Mouse (Mus musculus): Measurements from ENCODE around the gene Fyco1. TPM values are rescaled to one million over a fixed set of nuclear protein-coding genes. Genes with fewer than 3 reads are reported as not detected.

Gene Fyco1
- polyA plus RNA-seq, 1 experiment from 2014 or later, result 7.3 TPM

- Histone ChIP-seq H3K9me3 (ENCODE audit: control insufficient read depth, low read length) (no peaks in the 10 kb centered on the region), H3K27ac (replicated peaks; ENCODE audit: low read depth, low read length) (no peak overlapping the region), H3K9ac (ENCODE audit: low read length) (no peak overlapping the region), H3K27me3 (ENCODE audit: control insufficient read depth, insufficient read depth, low read length) (no peaks in the 10 kb centered on the region), H3K4me3 (ENCODE audit: low read depth, low read length) (no peak overlapping the region), H3K36me3 (ENCODE audit: control insufficient read depth, insufficient read depth, low read length) (no peaks in the 10 kb centered on the region), H3K4me1 (ENCODE audit: control insufficient read depth, insufficient read depth, low read length) (no peaks in the 10 kb centered on the region), H3K4me2 (ENCODE audit: low read depth, severe bottlenecking) (no peak overlapping the region)
- DNase-seq (ENCODE audit: low spot score) (no peak), ATAC-seq (ENCODE audit: insufficient number of reproducible peaks, low FRiP score, low TSS enrichment, low read depth) (no peak)
- WGBS, result 66% methylated on average over 6 of the region's 6 CpGs
Observed at GRCm38 (mm10) chr9:123769532-123769931, 82.2 kb downstream of the Fyco1 start.

- Histone ChIP-seq H3K27ac (replicated peaks; ENCODE audit: low read depth, low read length) (no peak overlapping the region), H3K36me3 (ENCODE audit: control insufficient read depth, insufficient read depth, low read length) (no peaks in the 10 kb centered on the region), H3K4me1 (ENCODE audit: control insufficient read depth, insufficient read depth, low read length) (no peaks in the 10 kb centered on the region), H3K9ac (ENCODE audit: low read length) (no peak overlapping the region), H3K4me3 (ENCODE audit: low read depth, low read length) (no peak overlapping the region), H3K4me2 (ENCODE audit: low read depth, severe bottlenecking) (no peak overlapping the region), H3K27me3 (ENCODE audit: control insufficient read depth, insufficient read depth, low read length) (no peaks in the 10 kb centered on the region), H3K9me3 (ENCODE audit: control insufficient read depth, low read length) (no peaks in the 10 kb centered on the region)
- WGBS, result 64% methylated on average over 1 of the region's 1 CpGs
- ATAC-seq (ENCODE audit: insufficient number of reproducible peaks, low FRiP score, low TSS enrichment, low read depth) (no peak), DNase-seq (ENCODE audit: low spot score) (no peak)
Observed at GRCm38 (mm10) chr9:123768443-123768842, 83.3 kb downstream of the Fyco1 start.

- Histone ChIP-seq H3K4me1 (ENCODE audit: control insufficient read depth, insufficient read depth, low read length) (no peaks in the 10 kb centered on the region), H3K36me3 (ENCODE audit: control insufficient read depth, insufficient read depth, low read length) (no peaks in the 10 kb centered on the region), H3K9ac (ENCODE audit: low read length) (no peak overlapping the region), H3K9me3 (ENCODE audit: control insufficient read depth, low read length) (no peaks in the 10 kb centered on the region), H3K27me3 (ENCODE audit: control insufficient read depth, insufficient read depth, low read length) (no peaks in the 10 kb centered on the region), H3K27ac (replicated peaks; ENCODE audit: low read depth, low read length) (no peak overlapping the region), H3K4me3 (ENCODE audit: low read depth, low read length) (no peak overlapping the region), H3K4me2 (ENCODE audit: low read depth, severe bottlenecking) (no peak overlapping the region)
- no peak for DNase-seq (ENCODE audit: low spot score)
- 79% methylated on average over 3 of the region's 3 CpGs for WGBS
- no peak for ATAC-seq (ENCODE audit: insufficient number of reproducible peaks, low FRiP score, low TSS enrichment, low read depth)
Observed at GRCm38 (mm10) chr9:123766996-123767395, 84.7 kb downstream of the Fyco1 start.

GRCm38 (mm10) chr9:123763771-123764170 is 87.9 kb downstream of the Fyco1 start:
- H3K9me3 ChIP-seq (ENCODE audit: control insufficient read depth, low read length), result no peaks in the 10 kb centered on the region
- H3K27me3 ChIP-seq (ENCODE audit: control insufficient read depth, insufficient read depth, low read length), result no peaks in the 10 kb centered on the region
- H3K27ac ChIP-seq (replicated peaks; ENCODE audit: low read depth, low read length), result no peak overlapping the region
- no peak overlapping the region for H3K4me3 ChIP-seq (ENCODE audit: low read depth, low read length)
- 72% methylated on average over 3 of the region's 3 CpGs for WGBS
- ATAC-seq (ENCODE audit: insufficient number of reproducible peaks, low FRiP score, low TSS enrichment, low read depth) (no peak), DNase-seq (ENCODE audit: low spot score) (no peak)
- no peak overlapping the region for H3K9ac ChIP-seq (ENCODE audit: low read length)
- H3K4me1 ChIP-seq (ENCODE audit: control insufficient read depth, insufficient read depth, low read length), result no peaks in the 10 kb centered on the region
- no peak overlapping the region for H3K4me2 ChIP-seq (ENCODE audit: low read depth, severe bottlenecking)
- no peaks in the 10 kb centered on the region for H3K36me3 ChIP-seq (ENCODE audit: control insufficient read depth, insufficient read depth, low read length)

GRCm38 (mm10) chr9:123762886-123763285 is 88.8 kb downstream of the Fyco1 start:
- H3K36me3 ChIP-seq (ENCODE audit: control insufficient read depth, insufficient read depth, low read length), result no peaks in the 10 kb centered on the region
- no peaks in the 10 kb centered on the region for H3K9me3 ChIP-seq (ENCODE audit: control insufficient read depth, low read length)
- no peak overlapping the region for H3K9ac ChIP-seq (ENCODE audit: low read length)
- no peak for ATAC-seq (ENCODE audit: insufficient number of reproducible peaks, low FRiP score, low TSS enrichment, low read depth)
- H3K27me3 ChIP-seq (ENCODE audit: control insufficient read depth, insufficient read depth, low read length), result no peaks in the 10 kb centered on the region
- H3K4me2 ChIP-seq (ENCODE audit: low read depth, severe bottlenecking), result no peak overlapping the region
- H3K27ac ChIP-seq (replicated peaks; ENCODE audit: low read depth, low read length), result no peak overlapping the region
- no peaks in the 10 kb centered on the region for H3K4me1 ChIP-seq (ENCODE audit: control insufficient read depth, insufficient read depth, low read length)
- WGBS, result 87% methylated on average over 4 of the region's 4 CpGs
- H3K4me3 ChIP-seq (ENCODE audit: low read depth, low read length), result no peak overlapping the region
- DNase-seq (ENCODE audit: low spot score), result no peak

GRCm38 (mm10) chr9:123760806-123761205 is 90.9 kb downstream of the Fyco1 start:
- Histone ChIP-seq H3K27me3 (ENCODE audit: control insufficient read depth, insufficient read depth, low read length) (no peaks in the 10 kb centered on the region), H3K4me1 (ENCODE audit: control insufficient read depth, insufficient read depth, low read length) (no peaks in the 10 kb centered on the region), H3K27ac (replicated peaks; ENCODE audit: low read depth, low read length) (no peak overlapping the region), H3K36me3 (ENCODE audit: control insufficient read depth, insufficient read depth, low read length) (no peaks in the 10 kb centered on the region), H3K4me3 (ENCODE audit: low read depth, low read length) (no peak overlapping the region), H3K9me3 (ENCODE audit: control insufficient read depth, low read length) (no peaks in the 10 kb centered on the region), H3K4me2 (ENCODE audit: low read depth, severe bottlenecking) (no peak overlapping the region), H3K9ac (ENCODE audit: low read length) (no peak overlapping the region)
- WGBS, result 89% methylated on average over 3 of the region's 3 CpGs
- DNase-seq (ENCODE audit: low spot score) (no peak), ATAC-seq (ENCODE audit: insufficient number of reproducible peaks, low FRiP score, low TSS enrichment, low read depth) (no peak)

GRCm38 (mm10) chr9:123758645-123759044 is 93.1 kb downstream of the Fyco1 start:
- no peak for DNase-seq (ENCODE audit: low spot score)
- Histone ChIP-seq H3K9ac (ENCODE audit: low read length) (no peak overlapping the region), H3K9me3 (ENCODE audit: control insufficient read depth, low read length) (no peaks in the 10 kb centered on the region), H3K4me2 (ENCODE audit: low read depth, severe bottlenecking) (no peak overlapping the region), H3K36me3 (ENCODE audit: control insufficient read depth, insufficient read depth, low read length) (no peaks in the 10 kb centered on the region), H3K4me3 (ENCODE audit: low read depth, low read length) (no peak overlapping the region), H3K27ac (replicated peaks; ENCODE audit: low read depth, low read length) (no peak overlapping the region), H3K27me3 (ENCODE audit: control insufficient read depth, insufficient read depth, low read length) (no peaks in the 10 kb centered on the region), H3K4me1 (ENCODE audit: control insufficient read depth, insufficient read depth, low read length) (no peaks in the 10 kb centered on the region)
- ATAC-seq (ENCODE audit: insufficient number of reproducible peaks, low FRiP score, low TSS enrichment, low read depth), result no peak
- WGBS, result 76% methylated on average over 4 of the region's 4 CpGs

GRCm38 (mm10) chr9:123758156-123758555 is 93.5 kb downstream of the Fyco1 start:
- 79% methylated on average over 1 of the region's 1 CpGs for WGBS

GRCm38 (mm10) chr9:123757326-123757725 is 94.4 kb downstream of the Fyco1 start:
- Histone ChIP-seq H3K4me3 (ENCODE audit: low read depth, low read length) (no peak overlapping the region), H3K27ac (replicated peaks; ENCODE audit: low read depth, low read length) (no peak overlapping the region), H3K9ac (ENCODE audit: low read length) (no peak overlapping the region), H3K27me3 (ENCODE audit: control insufficient read depth, insufficient read depth, low read length) (no peaks in the 10 kb centered on the region), H3K9me3 (ENCODE audit: control insufficient read depth, low read length) (no peaks in the 10 kb centered on the region), H3K4me2 (ENCODE audit: low read depth, severe bottlenecking) (no peak overlapping the region), H3K4me1 (ENCODE audit: control insufficient read depth, insufficient read depth, low read length) (no peaks in the 10 kb centered on the region), H3K36me3 (ENCODE audit: control insufficient read depth, insufficient read depth, low read length) (no peaks in the 10 kb centered on the region)
- DNase-seq (ENCODE audit: low spot score), result no peak
- ATAC-seq (ENCODE audit: insufficient number of reproducible peaks, low FRiP score, low TSS enrichment, low read depth), result no peak
- 51% methylated on average over 2 of the region's 2 CpGs for WGBS

More at GRCm38 (mm10) chr9:123758156-123758555, 93.5 kb downstream of the Fyco1 start:
- Histone ChIP-seq H3K4me1 (ENCODE audit: control insufficient read depth, insufficient read depth, low read length) (no peaks in the 10 kb centered on the region), H3K4me3 (ENCODE audit: low read depth, low read length) (no peak overlapping the region), H3K4me2 (ENCODE audit: low read depth, severe bottlenecking) (no peak overlapping the region), H3K27ac (replicated peaks; ENCODE audit: low read depth, low read length) (no peak overlapping the region), H3K9ac (ENCODE audit: low read length) (no peak overlapping the region), H3K9me3 (ENCODE audit: control insufficient read depth, low read length) (no peaks in the 10 kb centered on the region), H3K36me3 (ENCODE audit: control insufficient read depth, insufficient read depth, low read length) (no peaks in the 10 kb centered on the region), H3K27me3 (ENCODE audit: control insufficient read depth, insufficient read depth, low read length) (no peaks in the 10 kb centered on the region)
- ATAC-seq (ENCODE audit: insufficient number of reproducible peaks, low FRiP score, low TSS enrichment, low read depth), result no peak
- no peak for DNase-seq (ENCODE audit: low spot score)

Data from limb, embryonic 11.5 days (tissue).